8 mouse cellular contexts compared by ENCODE assay signal in genomic region chr4:45418229-45418950, GRCm38 (mm10). TPM values are rescaled to one million over a fixed set of nuclear protein-coding genes. Genes with fewer than 3 reads are reported as not detected.
A peak's percentile ranks its signal among the peaks of the same experiment; 100 is the strongest.
DNase-seq lines count a peak whose midpoint lies in the region; ATAC-seq and TF ChIP-seq lines count a peak whose summit lies in the region.

No protein-coding gene starts in this region.

- intact Hi-C loops in gastrocnemius, adult 2 months (cut with DNase I) = loop anchor here (1.0 to 5.0 kb wide), 4 partner anchors 112 to 436 kb away; no protein-coding TSS in a partner anchor
- intact Hi-C loops in left cerebral cortex, adult 2 months (cut with DNase I) = loop anchor here (1.0 to 10.0 kb wide), 5 partner anchors 110 to 706 kb away; no protein-coding TSS in a partner anchor

- peaks cover 13% of the 10 kb centered on the region for H3K4me1 ChIP-seq in hindbrain, embryonic 15.5 days (replicated peaks)

- no peaks in the 10 kb centered on the region for H3K27me3 ChIP-seq in hindbrain, embryonic 15.5 days

- peak overlapping the region; percentile 44 for H3K4me2 ChIP-seq in hindbrain, embryonic 15.5 days

- H3K9me3 ChIP-seq in hindbrain, embryonic 15.5 days = no peaks in the 10 kb centered on the region

- ATAC-seq in hindbrain, embryonic 15.5 days (ENCODE audit: low FRiP score, low read depth) = peak; percentile 65; the same call in 1 of the 2 replicates
- peak; percentile 72 for ATAC-seq in megakaryocyte, adult 5-6 weeks (ENCODE audit: poor library complexity, severe bottlenecking)

- peak overlapping the region; percentile 54 for H3K4me3 ChIP-seq in gastrocnemius, adult 2 months
- H3K4me3 ChIP-seq in hindbrain, embryonic 15.5 days = no peak overlapping the region
- 0 out of 2 replicates have a peak overlapping the region, but pooled peaks have one; percentile 22 for H3K4me3 ChIP-seq in left cerebral cortex, adult 2 months

- no peak overlapping the region for H3K9ac ChIP-seq in hindbrain, embryonic 15.5 days

- H3K27ac ChIP-seq in gastrocnemius, adult 2 months = no peak overlapping the region; the same call in 1 of the 2 replicates
- H3K27ac ChIP-seq in hindbrain, embryonic 15.5 days (replicated peaks) = no peak overlapping the region
- H3K27ac ChIP-seq in left cerebral cortex, adult 2 months = no peak overlapping the region

- TF ChIP-seq CTCF in gastrocnemius, adult 2 months (IDR thresholded peaks at IDR 0.05) = peak; percentile 68
- peak; percentile 53 for TF ChIP-seq CTCF in left cerebral cortex, adult 2 months (IDR thresholded peaks at IDR 0.05)

- 26% methylated on average over 10 of the region's 11 CpGs for WGBS in hindbrain, embryonic 15.5 days

- H3K36me3 ChIP-seq in hindbrain, embryonic 15.5 days = no peaks in the 10 kb centered on the region

- DNase-seq in gastrocnemius, adult 18-20 months (ENCODE audit: low spot score) = peak; percentile 69
- no peak for DNase-seq in gastrocnemius, postnatal 25 days
- peak; percentile 75 to 82 for DNase-seq in cerebellum, postnatal 14 days
- peak; percentile 65 for DNase-seq in gastrocnemius, adult 2 months
- DNase-seq in left cerebral cortex, adult 2 months (ENCODE audit: extremely low spot score in 1 of 2, low spot score in 2 of 2) = peak; percentile 59 to 65
- DNase-seq in right cerebral cortex, postnatal 14 days = peak; percentile 57

RNA-seq across cellular contexts. Expression of gene Slc25a51, which starts 9.8 kb away (rescaled TPM):
- 10 to 100 TPM; 90.9 to 92.9 TPM for total RNA-seq in gastrocnemius, adult 18-20 months (2021)
- 10 to 100 TPM; 74.9 to 77.3 TPM for total RNA-seq in gastrocnemius, postnatal 25 days (2021)
- 10 to 100 TPM; 90.1 to 99.7 TPM for total RNA-seq in gastrocnemius, adult 2 months (2021)
- polyA plus RNA-seq in hindbrain, embryonic 15.5 days (2015; fragmentation: Nextera tagmentation; extraction: Ambion mirVana) = 69.5 and 73.3 TPM in 2 replicates
- total RNA-seq in left cerebral cortex, adult 2 months (2021) = 100 to 1,000 TPM; 115 to 122 TPM
- total RNA-seq in megakaryocyte, adult 5-6 weeks (2015) = 29.2 and 29.3 TPM in 2 replicates
- 21.5 and 26.1 TPM in 2 replicates for total RNA-seq in megakaryocyte, adult 5-6 weeks (2017)
